Comparison of ENCODE assay signal across 31 mouse cellular contexts in the genomic region with DNA sequence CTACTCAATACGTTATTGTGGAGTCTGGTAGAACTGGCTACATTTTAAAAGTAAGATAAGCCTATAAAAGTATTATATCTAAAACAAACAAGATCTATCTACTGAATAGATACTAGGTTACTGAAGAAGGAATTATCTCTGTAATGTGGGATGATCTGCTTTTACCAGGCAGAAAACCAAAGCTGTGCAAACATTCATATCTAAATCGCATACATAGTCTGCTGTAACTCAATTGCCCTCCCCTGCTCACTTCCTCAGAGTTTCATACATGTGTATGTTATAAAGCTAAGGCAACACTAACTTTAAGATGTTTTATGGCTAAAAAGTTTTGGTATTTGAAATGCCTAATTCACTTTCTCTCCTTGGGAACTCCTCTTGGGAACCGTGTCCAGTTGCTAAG.
"Had no signal": no experiment of that assay in that cellular context is flagged by ENCODE, and none has a peak within 500 bp of the region (broad histone marks: within the 10 kb centered on the region; RNA-seq: fewer than 3 reads in every experiment).

No protein-coding gene starts in this region.

- H3K36me3 ChIP-seq: limb, embryonic 10.5 days; limb, embryonic 12.5 days; limb, embryonic 13.5 days; limb, embryonic 15.5 days; liver, embryonic 12.5 days; liver, embryonic 13.5 days; liver, embryonic 15.5 days; lung, embryonic 15.5 days; midbrain, embryonic 10.5 days; midbrain, embryonic 12.5 days; midbrain, embryonic 13.5 days; midbrain, embryonic 15.5 days; neural tube, embryonic 12.5 days had no signal

- H3K9ac ChIP-seq: limb, embryonic 12.5 days; limb, embryonic 13.5 days; limb, embryonic 15.5 days; liver, embryonic 12.5 days; liver, embryonic 13.5 days; liver, embryonic 14.5 days; liver, embryonic 15.5 days; lung, embryonic 14.5 days; lung, embryonic 15.5 days; midbrain, embryonic 12.5 days; midbrain, embryonic 13.5 days; midbrain, embryonic 15.5 days; neural tube, embryonic 12.5 days had no signal

- H3K27me3 ChIP-seq: limb, embryonic 12.5 days; limb, embryonic 13.5 days; limb, embryonic 15.5 days; liver, embryonic 12.5 days; liver, embryonic 13.5 days; liver, embryonic 15.5 days; lung, embryonic 15.5 days; megakaryocyte, embryonic 14.5 days; midbrain, embryonic 12.5 days; midbrain, embryonic 13.5 days; midbrain, embryonic 15.5 days; neural tube, embryonic 12.5 days had no signal

- DNase-seq: left cerebral cortex, postnatal 4 days; liver; liver, embryonic 13.5 days; lung, adult 18-20 months; lung, adult 2 months; lung, embryonic 14.5 days; lung, postnatal 10 days; lung, postnatal 14 days; lung, postnatal 36 days; lung, postnatal 4 days; midbrain, embryonic 14.5 days had no signal

- H3K4me2 ChIP-seq: limb, embryonic 12.5 days; limb, embryonic 13.5 days; limb, embryonic 15.5 days; liver, embryonic 11.5 days; liver, embryonic 12.5 days; liver, embryonic 13.5 days; liver, embryonic 15.5 days; lung, embryonic 14.5 days; lung, embryonic 15.5 days; midbrain, embryonic 11.5 days; midbrain, embryonic 12.5 days; midbrain, embryonic 13.5 days; midbrain, embryonic 15.5 days; neural tube, embryonic 12.5 days had no signal

- H3K4me1 ChIP-seq: limb, embryonic 10.5 days; limb, embryonic 12.5 days; limb, embryonic 13.5 days; limb, embryonic 15.5 days; liver, embryonic 12.5 days; liver, embryonic 13.5 days; liver, embryonic 15.5 days; lung, embryonic 15.5 days; midbrain, embryonic 10.5 days; midbrain, embryonic 12.5 days; midbrain, embryonic 13.5 days; midbrain, embryonic 15.5 days; neural tube, embryonic 12.5 days had no signal

- H3K9me3 ChIP-seq: limb, embryonic 10.5 days; limb, embryonic 12.5 days; limb, embryonic 13.5 days; limb, embryonic 15.5 days; liver, embryonic 12.5 days; liver, embryonic 13.5 days; liver, embryonic 15.5 days; lung, embryonic 15.5 days; megakaryocyte, embryonic 14.5 days; midbrain, embryonic 10.5 days; midbrain, embryonic 12.5 days; midbrain, embryonic 13.5 days; midbrain, embryonic 15.5 days; neural tube, embryonic 12.5 days had no signal

- H3K27ac ChIP-seq: limb, embryonic 10.5 days; limb, embryonic 12.5 days; limb, embryonic 13.5 days; limb, embryonic 15.5 days; liver, embryonic 12.5 days; liver, embryonic 13.5 days; liver, embryonic 14.5 days; liver, embryonic 15.5 days; lung, embryonic 15.5 days; macrophage; midbrain, embryonic 10.5 days; midbrain, embryonic 12.5 days; midbrain, embryonic 13.5 days; midbrain, embryonic 15.5 days; neural tube, embryonic 12.5 days had no signal

- H3K4me3 ChIP-seq: limb, embryonic 10.5 days; limb, embryonic 12.5 days; limb, embryonic 13.5 days; limb, embryonic 15.5 days; liver, embryonic 12.5 days; liver, embryonic 13.5 days; liver, embryonic 15.5 days; lung, embryonic 15.5 days; megakaryocyte, embryonic 14.5 days; midbrain, embryonic 10.5 days; midbrain, embryonic 12.5 days; midbrain, embryonic 13.5 days; midbrain, embryonic 15.5 days; myocyte; neural tube, embryonic 12.5 days had no signal

- ATAC-seq: liver, embryonic 12.5 days; lung, postnatal 0 days; midbrain, embryonic 13.5 days; midbrain, embryonic 15.5 days; midbrain, embryonic 16.5 days had no signal
